Comparison of ENCODE assay signal across 10 mouse cellular contexts in genomic region chr10:95550506-95550905, GRCm38 (mm10). TPM values are rescaled to one million over a fixed set of nuclear protein-coding genes. Genes with fewer than 3 reads are reported as not detected.
A peak's percentile ranks its signal among the peaks of the same experiment; 100 is the strongest.
DNase-seq lines count a peak whose midpoint lies in the region; ATAC-seq and TF ChIP-seq lines count a peak whose summit lies in the region.
"Had no signal": no experiment of that assay in that cellular context is flagged by ENCODE, and none has a peak within 500 bp of the region (broad histone marks: within the 10 kb centered on the region; RNA-seq: fewer than 3 reads in every experiment).

No protein-coding gene starts in this region.

- intact Hi-C loops in gastrocnemius, postnatal 14 days (cut with DNase I; ENCODE audit: low total_unique reads) = loop anchor here (10.0 kb wide), 2 partner anchors 244 to 484 kb away; no protein-coding TSS in a partner anchor

- WGBS in cerebellum, adult 2 months = 85% methylated on average over 1 of the region's 1 CpGs
- WGBS in kidney, adult 2 months = 50% methylated on average over 1 of the region's 1 CpGs

- no peaks in the 10 kb centered on the region; the same call in 1 of the 2 replicates for H3K4me1 ChIP-seq in cerebellum, adult 2 months (ENCODE audit: control insufficient read depth, insufficient read depth, low read length)
- peaks cover 14% of the 10 kb centered on the region for H3K4me1 ChIP-seq in kidney, adult 2 months (ENCODE audit: control insufficient read depth, insufficient read depth, low read length)

- no peak overlapping the region for H3K4me3 ChIP-seq in cerebellum, adult 2 months (replicated peaks; ENCODE audit: insufficient read depth, low read depth, low read length)
- H3K4me3 ChIP-seq in kidney, adult 2 months (ENCODE audit: insufficient read depth, low read depth, low read length) = no peak overlapping the region

- TF ChIP-seq CTCF in cerebellum, adult 2 months (IDR thresholded peaks at IDR 0.05; ENCODE audit: borderline replicate concordance, insufficient read depth, low read depth, low read length) = peak; percentile 45; the same call in 1 of the 2 replicates
- TF ChIP-seq CTCF in kidney, adult 2 months (conservative IDR thresholded peaks at IDR 0.05; ENCODE audit: insufficient read depth, insufficient read length, low read depth, low read length) = peak; percentile 22; the same call in 1 of the 2 replicates

- ATAC-seq in CD4-positive, CD25-positive, alpha-beta regulatory T cell, adult 4 months = peak; percentile 65

- H3K27me3 ChIP-seq in cerebellum, adult 2 months (ENCODE audit: control insufficient read depth, insufficient read depth, low read length) = no peaks in the 10 kb centered on the region
- H3K27me3 ChIP-seq in kidney, adult 2 months (replicated peaks; ENCODE audit: control insufficient read depth, insufficient read depth, low read length) = no peaks in the 10 kb centered on the region

- no peak for DNase-seq in cerebellum, adult 2 months
- no peak for DNase-seq in cerebellum, adult 18-20 months
- no peak for DNase-seq in kidney, adult 2 months
- no peak for DNase-seq in kidney, postnatal 10 days
- peak; percentile 75 for DNase-seq in induced T-regulatory cell, adult 2 months (ENCODE audit: low read depth)
- no peak for DNase-seq in adrenal gland, postnatal 4 days (ENCODE audit: low spot score in 2 of 2)
- DNase-seq in gastrocnemius, postnatal 14 days = no peak
- DNase-seq: adrenal gland, adult 8-10 months; kidney, adult 9 months had no signal

- H3K27ac ChIP-seq in cerebellum, adult 2 months (ENCODE audit: insufficient read depth, low read length) = no peak overlapping the region
- no peak overlapping the region for H3K27ac ChIP-seq in kidney, adult 2 months (ENCODE audit: insufficient read depth, low read depth, low read length)

- no peak for TF ChIP-seq POLR2A in cerebellum, adult 2 months (IDR thresholded peaks at IDR 0.05; ENCODE audit: borderline replicate concordance, insufficient read depth, low read length)
- no peak for TF ChIP-seq POLR2A in kidney, adult 2 months (IDR thresholded peaks at IDR 0.05; ENCODE audit: low read depth, low read length)

- H3K36me3 ChIP-seq in kidney, adult 2 months (ENCODE audit: control insufficient read depth, insufficient read depth, low read length) = peaks cover 22% of the 10 kb centered on the region

RNA-seq across cellular contexts. Expression of gene Nudt4, which starts 13.4 kb away (rescaled TPM):
- 90.6 and 102 TPM in 2 replicates for polyA plus RNA-seq in cerebellum, adult 2 months (2012; rRNA removed)
- polyA plus RNA-seq in kidney, adult 2 months (2012; rRNA removed) = 88.6 and 92.7 TPM in 2 replicates
- 1 to 10 TPM; 7.0 to 9.1 TPM for polyA plus RNA-seq in CD4-positive, CD25-positive, alpha-beta regulatory T cell, adult 4 months (2017; shearing (Covaris generic))
- total RNA-seq in adrenal gland, postnatal 4 days (2021) = 100 to 1,000 TPM; 126 to 147 TPM
- 100 to 1,000 TPM; 173 to 192 TPM for total RNA-seq in gastrocnemius, postnatal 14 days (2021)

RNA-seq across cellular contexts. Expression of gene Ube2n, which starts 35.6 kb away (rescaled TPM):
- 175 and 185 TPM in 2 replicates for polyA plus RNA-seq in cerebellum, adult 2 months (2012; rRNA removed)
- polyA plus RNA-seq in kidney, adult 2 months (2012; rRNA removed) = 41.7 and 53.2 TPM in 2 replicates
- polyA plus RNA-seq in CD4-positive, CD25-positive, alpha-beta regulatory T cell, adult 4 months (2017; shearing (Covaris generic)) = 100 to 1,000 TPM; 307 to 309 TPM
- 100 to 1,000 TPM; 135 to 136 TPM for total RNA-seq in adrenal gland, postnatal 4 days (2021)
- total RNA-seq in gastrocnemius, postnatal 14 days (2021) = 100 to 1,000 TPM in 1 of 2 experiments, 10 to 100 TPM in 1; 91.7 to 110 TPM

RNA-seq across cellular contexts. Expression of gene Mrpl42, which starts 48.8 kb away (rescaled TPM):
- polyA plus RNA-seq in cerebellum, adult 2 months (2012; rRNA removed) = 192 and 196 TPM in 2 replicates
- polyA plus RNA-seq in kidney, adult 2 months (2012; rRNA removed) = 242 and 322 TPM in 2 replicates
- polyA plus RNA-seq in CD4-positive, CD25-positive, alpha-beta regulatory T cell, adult 4 months (2017; shearing (Covaris generic)) = 100 to 1,000 TPM; 167 TPM
- total RNA-seq in adrenal gland, postnatal 4 days (2021) = 100 to 1,000 TPM in 1 of 2 experiments, 10 to 100 TPM in 1; 99.7 to 102 TPM
- 100 to 1,000 TPM; 224 to 246 TPM for total RNA-seq in gastrocnemius, postnatal 14 days (2021)
